Mouse (Mus musculus) left cerebral cortex, adult 2 months (tissue): ENCODE measurements at regions not wholly inside any gene's neighbourhood (a gene's known extent, or its start where the extent isn't known, plus 50 kb on each side); places are given as distances from the start of the nearest gene placed in this dataset.

Experiments
- DNase-seq, 2 experiments: peaks; one replicate each; pipeline ENCODE4 v3.0.0; 2021 to 2022; ENCODE audit warnings: low spot score in 2 of 2, mixed read lengths in 1 of 2; ENCODE audit errors: extremely low spot score in 1 of 2
- H3K27ac ChIP-seq: fragments of 200-600 bp; 2 replicates; pipeline ENCODE4 v1.8.1; 2022
- H3K4me3 ChIP-seq: fragments of 200-600 bp; 2 replicates; pipeline ENCODE4 v1.8.1; 2022
- CTCF ChIP-seq: fragments of 200-600 bp; IDR thresholded peaks from 2 replicates; pipeline ENCODE4 v1.8.1; 2022; ENCODE audit warnings: antibody characterized with exemption, mild to moderate bottlenecking, moderate library complexity
- intact Hi-C: fragments of 180-260 bp; cut with DNase I; formaldehyde crosslinking; loops from one replicate; pipeline ENCODE4 v1.15.1; 2025

DNA sequence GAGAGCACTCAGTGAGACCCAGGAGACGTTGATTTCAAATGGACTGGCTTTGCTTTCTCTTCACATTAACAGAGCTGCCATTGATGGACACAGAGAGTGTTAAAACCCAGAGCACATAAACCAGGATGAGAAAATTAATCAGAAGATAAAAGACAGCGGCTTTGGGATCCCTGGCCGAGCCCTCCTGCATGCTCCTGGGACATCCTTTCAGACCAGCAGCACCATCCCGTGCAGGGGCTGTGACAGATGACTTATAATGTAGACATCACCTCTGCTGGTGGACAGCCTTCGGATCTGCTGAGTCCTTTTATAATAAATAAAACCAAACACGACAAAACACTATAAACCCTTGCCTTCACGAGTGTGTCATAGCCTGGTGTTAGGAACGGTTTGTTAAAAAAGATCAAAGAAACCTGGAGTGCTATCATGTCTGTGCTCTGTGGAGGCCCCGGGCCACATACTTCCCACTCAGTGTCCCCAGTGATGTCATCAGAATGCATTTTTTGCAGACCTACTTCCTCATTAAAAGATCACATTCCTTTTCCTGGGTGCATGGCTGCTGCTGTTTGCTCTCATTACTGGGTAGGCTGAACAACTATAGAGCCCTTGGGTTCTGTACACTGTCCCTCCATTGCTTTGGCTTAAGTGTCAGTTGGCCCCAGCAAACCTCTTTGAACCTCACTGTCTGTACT is 130.2 kb upstream of the Serp2 start:
- H3K4me3 ChIP-seq: no peak overlapping the region
- no peak for DNase-seq
- intact Hi-C loops: no loop called here
- no peak overlapping the region for H3K27ac ChIP-seq
- no peak for TF ChIP-seq CTCF

DNA sequence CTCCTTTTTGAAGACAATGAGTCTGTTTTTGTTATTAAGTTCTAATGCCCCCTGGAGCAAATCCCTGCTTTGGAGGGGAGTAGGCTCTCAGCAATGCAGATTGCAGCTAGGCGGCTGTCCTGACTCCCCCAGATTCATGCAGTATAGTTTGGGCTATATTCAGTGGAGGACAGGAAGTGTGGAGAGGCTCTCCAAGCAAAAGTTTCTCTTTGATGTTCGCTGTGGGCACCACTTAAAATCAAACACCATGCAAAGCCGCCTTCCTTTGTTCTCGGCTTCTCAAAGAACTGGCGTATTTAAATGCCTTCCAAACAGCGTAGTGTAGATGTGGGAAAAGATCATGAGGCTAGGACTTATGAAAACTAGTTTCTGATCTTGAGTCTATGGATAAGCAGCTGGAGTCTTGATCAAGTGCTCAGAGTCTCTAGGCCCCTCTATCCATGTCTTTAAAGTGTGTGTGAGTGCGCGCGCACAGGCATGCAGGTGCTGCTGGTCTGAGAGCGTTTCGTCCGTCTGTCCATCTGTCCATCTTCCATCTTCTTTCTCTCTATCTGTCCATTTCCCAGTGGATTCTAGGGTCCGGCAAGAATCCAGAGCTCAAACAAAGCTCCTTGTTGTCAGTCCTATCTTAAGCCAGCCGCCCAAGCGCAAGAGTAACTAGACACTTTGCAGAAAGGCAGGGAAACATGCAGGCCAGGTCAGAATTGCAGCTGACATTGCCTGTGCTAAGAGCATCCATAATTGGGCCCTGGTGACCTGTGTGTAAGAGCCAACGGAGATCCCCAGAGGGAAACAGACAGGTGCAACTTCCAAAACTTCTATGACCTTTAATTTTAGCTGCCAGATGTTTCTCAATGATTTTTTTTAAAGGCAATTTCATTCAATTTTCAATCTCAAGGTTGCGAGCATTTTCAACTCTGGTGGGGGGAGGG is 129.4 kb upstream of the Serp2 start:
- Histone ChIP-seq H3K4me3 (no peak overlapping the region), H3K27ac (no peak overlapping the region)
- intact Hi-C loops: no loop called here
- DNase-seq: no peak
- no peak for TF ChIP-seq CTCF

DNA sequence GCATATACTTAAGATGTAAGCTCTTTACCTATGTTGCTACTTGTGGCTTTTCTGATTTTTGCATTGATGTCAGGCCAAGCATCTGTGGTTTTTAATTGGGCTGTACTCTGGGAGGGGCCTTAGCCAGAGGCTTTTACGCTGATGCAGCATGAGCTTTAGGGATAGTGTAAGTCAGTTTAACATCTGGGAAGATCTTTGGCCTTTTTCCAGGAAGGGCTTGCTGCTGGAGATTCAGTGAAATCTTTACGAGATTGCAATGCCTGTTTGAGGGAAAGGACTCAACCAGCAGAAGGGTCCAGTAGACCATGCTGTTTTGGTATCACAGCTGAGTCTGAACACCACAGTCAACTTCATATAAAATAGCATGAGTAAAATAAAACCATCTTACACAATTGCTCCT is 127.6 kb upstream of the Serp2 start:
- DNase-seq: no peak
- no peak for TF ChIP-seq CTCF
- intact Hi-C loops: no loop called here

DNA sequence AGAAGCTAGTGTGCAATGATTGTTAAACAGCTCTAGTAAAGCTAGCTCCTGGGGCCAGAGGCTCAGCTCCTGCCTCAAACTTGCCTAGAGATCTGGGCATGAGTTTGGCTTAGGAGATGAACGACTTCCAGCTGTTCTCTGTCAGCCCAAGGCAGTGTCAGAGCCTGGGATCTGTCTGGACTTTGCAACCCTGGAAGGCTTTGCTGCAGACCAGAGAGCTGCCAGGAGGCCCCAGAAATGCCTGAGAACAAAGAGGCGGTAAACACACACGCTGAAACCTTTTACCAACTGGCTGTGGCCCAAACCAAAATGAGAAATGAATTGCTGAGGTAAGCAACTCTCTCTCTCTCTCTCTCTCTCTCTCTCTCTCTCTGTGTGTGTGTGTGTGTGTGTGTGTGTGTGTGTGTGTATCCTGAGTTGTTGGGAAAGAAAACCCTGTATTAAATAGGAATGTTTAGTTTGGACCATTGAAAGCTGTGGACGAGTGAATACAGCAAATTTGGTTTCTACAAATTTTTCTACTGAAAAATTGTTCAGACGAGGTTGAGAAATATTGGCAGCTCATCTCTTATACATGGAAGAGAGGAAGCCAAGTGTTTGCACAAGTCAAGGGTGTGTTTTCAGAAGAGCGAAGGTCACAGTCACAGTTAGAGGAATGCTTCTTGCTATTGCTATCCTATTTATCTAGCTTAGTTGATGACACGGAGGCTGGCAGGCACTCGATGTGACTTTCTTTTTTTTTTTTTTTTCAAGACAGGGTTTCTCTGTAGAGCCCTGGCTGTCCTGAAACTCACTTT is 125.1 kb upstream of the Serp2 start:
- intact Hi-C loops: no loop called here
- DNase-seq: no peak
- Histone ChIP-seq H3K4me3 (no peak overlapping the region), H3K27ac (no peak overlapping the region)
- TF ChIP-seq CTCF: no peak

More for the DNA sequence above, 127.6 kb upstream of the Serp2 start:
- Histone ChIP-seq H3K27ac (no peak overlapping the region), H3K4me3 (no peak overlapping the region)

DNA sequence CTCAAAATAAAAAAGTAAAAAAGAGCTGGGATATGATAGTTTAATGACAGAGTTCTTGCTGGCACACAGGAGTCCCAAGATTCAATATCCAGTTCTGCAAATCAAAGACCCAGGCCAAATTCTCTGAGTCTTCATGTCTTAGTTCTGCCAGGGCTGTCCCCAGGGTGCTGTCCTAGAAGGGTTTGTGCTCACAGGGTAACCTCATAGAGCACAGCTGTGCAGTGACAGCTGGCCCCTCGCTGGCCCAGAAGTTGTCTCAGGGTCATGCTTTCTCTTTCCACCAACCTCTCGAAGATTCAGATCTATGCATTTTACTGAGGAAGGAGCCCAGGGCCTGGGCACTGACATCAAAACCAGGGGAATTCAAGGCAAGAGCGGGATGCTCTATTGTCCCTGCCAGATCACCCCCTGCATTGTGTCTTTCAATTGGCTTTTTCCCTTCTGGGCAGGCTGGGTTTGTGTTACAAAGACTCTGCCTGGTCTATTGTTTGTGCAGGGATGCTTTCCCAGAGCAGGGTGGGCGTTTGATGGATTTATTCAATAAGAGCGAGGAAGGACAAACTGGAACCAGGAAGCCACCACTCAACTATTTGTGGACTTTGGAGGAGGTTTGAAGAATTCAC is 121.9 kb upstream of the Serp2 start:
- intact Hi-C loops: no loop called here
- no peak for TF ChIP-seq CTCF
- no peak for DNase-seq
- Histone ChIP-seq H3K4me3 (no peak overlapping the region), H3K27ac (no peak overlapping the region)

DNA sequence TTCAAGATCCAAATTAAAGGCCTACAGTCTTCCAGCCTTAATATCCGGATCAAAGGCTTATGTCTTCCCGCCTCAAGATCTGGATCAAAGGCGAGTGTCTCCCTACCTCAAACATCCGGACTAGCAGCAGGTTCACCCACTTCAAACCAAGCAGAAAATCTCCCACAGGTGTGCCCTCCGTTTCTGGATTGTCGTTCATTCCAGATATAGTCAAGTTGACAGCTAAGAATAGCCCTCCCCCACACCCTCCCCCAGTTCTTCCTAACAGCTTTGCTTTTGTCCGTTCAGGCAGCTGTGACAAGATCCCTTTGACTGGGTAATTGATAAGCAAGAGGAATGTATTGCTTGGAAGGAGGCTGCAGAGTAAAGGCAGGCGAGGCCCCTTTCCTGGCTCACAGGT is 118.3 kb upstream of the Serp2 start:
- Histone ChIP-seq H3K4me3 (no peak overlapping the region), H3K27ac (no peak overlapping the region)
- no peak for DNase-seq
- TF ChIP-seq CTCF: no peak
- intact Hi-C loops: no loop called here

DNA sequence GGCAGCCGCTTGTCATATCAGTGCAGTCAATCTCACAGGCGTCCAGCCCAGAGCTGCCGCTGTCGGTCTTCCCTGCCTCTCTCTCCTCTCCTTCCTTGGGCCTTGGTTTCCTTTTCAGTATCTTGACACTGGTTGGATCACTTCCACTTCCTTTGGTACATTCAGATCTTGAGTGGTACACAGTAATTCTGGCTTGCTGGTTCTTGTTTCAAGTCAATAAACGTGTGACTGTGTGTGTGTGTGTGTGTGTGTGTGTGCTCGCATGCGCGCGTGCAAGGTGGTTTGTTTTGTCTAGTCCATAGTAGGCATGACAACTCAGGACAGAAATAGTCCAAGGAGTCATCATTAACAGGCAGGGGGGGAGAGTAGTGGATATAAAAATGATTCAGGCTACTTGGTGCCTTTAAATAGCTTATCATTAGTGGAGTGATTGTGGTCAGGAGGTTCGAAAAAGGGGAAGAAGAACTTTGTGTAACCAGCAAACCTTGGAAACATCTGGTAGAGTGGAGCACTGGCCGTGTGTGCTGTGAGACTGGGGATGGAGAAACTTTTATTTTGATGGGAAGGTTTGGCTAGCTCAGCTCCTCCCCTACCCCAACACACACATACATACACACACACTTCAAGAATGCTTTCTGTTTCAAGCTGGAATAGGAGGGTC is 117.1 kb upstream of the Serp2 start:
- no peak for DNase-seq
- intact Hi-C loops: no loop called here
- H3K27ac ChIP-seq: no peak overlapping the region
- no peak for TF ChIP-seq CTCF
- no peak overlapping the region for H3K4me3 ChIP-seq

DNA sequence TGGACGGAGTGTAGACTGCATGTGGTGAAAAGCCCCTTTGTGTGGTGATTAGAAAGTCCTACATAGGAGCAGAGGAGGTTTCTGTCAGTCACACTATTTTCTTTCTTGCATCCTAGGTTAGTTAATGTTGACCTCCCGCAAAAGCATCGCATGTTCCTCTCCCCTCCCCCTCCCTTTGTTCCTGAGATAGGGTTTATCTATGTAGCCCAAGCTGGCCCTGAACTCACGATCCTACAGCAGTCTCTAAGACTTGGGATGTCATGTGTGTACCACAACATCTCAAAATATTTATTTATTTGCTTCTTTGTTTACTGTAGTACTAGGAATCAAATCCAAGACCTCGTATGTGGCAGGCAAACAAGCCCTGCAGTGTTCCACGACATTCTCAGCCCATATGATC is 116.2 kb upstream of the Serp2 start:
- Histone ChIP-seq H3K27ac (no peak overlapping the region), H3K4me3 (no peak overlapping the region)
- no peak for TF ChIP-seq CTCF
- intact Hi-C loops: no loop called here
- no peak for DNase-seq

DNA sequence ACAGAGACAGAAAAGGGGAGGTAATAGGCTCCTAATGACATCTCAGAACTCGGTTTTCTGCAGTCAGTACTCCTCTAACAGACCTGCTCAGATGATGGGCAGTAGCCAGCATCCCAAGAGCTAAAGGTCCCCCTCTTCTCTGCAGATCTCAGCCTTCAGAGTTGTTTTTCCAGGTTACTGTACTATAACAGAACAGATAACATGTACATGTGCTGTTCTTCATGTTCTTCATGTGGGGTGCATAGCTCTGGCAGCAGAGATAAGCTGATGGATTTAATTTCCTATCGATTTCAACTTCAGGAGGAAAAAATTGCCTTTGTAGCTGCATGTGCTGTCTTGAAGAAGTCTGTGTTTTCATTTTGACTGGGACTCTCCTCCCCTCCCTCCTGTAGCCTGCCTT is 115.8 kb upstream of the Serp2 start:
- no peak overlapping the region for H3K27ac ChIP-seq
- no peak for TF ChIP-seq CTCF
- no peak overlapping the region for H3K4me3 ChIP-seq
- intact Hi-C loops: no loop called here
- DNase-seq: no peak

DNA sequence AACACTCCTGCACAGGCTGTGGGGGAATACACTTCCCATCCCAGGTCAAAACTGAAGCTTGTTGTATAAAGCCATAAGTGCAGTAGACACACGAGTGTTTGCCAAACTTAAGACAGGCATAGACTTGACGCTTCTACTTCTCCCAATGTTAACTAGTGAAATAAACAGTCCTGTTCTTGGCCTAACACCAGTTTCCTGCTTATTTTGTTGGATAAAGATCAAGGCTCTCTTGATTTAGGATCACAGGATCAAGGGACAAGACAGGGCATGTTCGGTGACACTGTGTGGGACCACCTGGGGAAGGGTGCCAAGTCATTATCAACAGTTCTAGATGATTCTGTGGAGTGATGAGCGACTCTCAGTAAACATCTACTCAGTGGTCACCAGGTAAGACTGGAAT is 114.3 kb upstream of the Serp2 start:
- Histone ChIP-seq H3K27ac (no peak overlapping the region), H3K4me3 (no peak overlapping the region)
- no peak for DNase-seq
- intact Hi-C loops: no loop called here
- no peak for TF ChIP-seq CTCF

DNA sequence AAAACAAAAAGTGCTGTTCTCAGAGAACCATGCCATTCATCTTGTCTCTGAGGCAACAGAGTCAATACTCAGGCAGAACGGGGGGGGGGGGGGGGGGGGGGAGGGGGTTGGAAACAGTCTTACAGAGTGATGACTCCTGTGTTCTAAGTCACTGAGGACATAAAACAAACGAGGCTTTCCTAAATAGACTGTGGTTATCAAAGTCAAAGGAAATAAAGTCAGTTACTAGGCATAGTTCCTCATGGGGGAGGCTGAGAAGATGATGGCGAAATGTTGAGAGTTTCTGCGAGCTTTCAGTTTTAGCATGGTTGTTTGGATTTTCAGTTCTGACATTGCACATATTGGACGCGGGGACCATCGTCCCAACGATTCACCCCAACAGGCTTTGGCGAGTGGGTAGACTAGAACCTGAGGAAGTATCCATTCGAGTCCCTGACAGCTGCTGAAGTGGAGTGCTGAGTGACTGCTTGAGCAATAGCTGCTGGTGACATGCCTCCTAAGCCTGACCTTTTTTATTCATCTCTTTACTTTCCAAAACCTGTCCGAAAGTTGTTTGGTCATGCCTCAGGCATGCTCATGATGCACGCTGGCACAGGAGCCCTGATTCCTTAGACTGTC is 109.2 kb upstream of the Serp2 start:
- intact Hi-C loops: no loop called here
- TF ChIP-seq CTCF: no peak
- no peak for DNase-seq
- no peak overlapping the region for H3K4me3 ChIP-seq
- H3K27ac ChIP-seq: no peak overlapping the region
